In genomic region chr6:48594043-48594738, GRCm38 (mm10) we compare ENCODE assay signal across 8 mouse cellular contexts. TPM values are rescaled to one million over a fixed set of nuclear protein-coding genes. Genes with fewer than 3 reads are reported as not detected.
DNase-seq lines count a peak whose midpoint lies in the region; ATAC-seq and TF ChIP-seq lines count a peak whose summit lies in the region.

No protein-coding gene starts in this region.

- TF ChIP-seq POLR2A in spleen, adult 2 months (IDR thresholded peaks at IDR 0.05; ENCODE audit: low read depth, low read length) = no peak
- TF ChIP-seq POLR2A in myocyte (IDR thresholded peaks at IDR 0.05; ENCODE audit: insufficient read length, low read depth) = no peak

- peak overlapping the region; percentile 82 for H3K9ac ChIP-seq in forebrain, embryonic 16.5 days (replicated peaks; ENCODE audit: low read depth, low read length)
- H3K9ac ChIP-seq in hindbrain, postnatal 0 days (replicated peaks; ENCODE audit: low read length) = peak overlapping the region; percentile 93
- peak overlapping the region; percentile 84 for H3K9ac ChIP-seq in liver, embryonic 11.5 days (ENCODE audit: low read depth, low read length)

- peak overlapping the region; percentile 88 for H3K4me2 ChIP-seq in forebrain, embryonic 16.5 days (ENCODE audit: low read length)
- H3K4me2 ChIP-seq in hindbrain, postnatal 0 days (ENCODE audit: low read depth, low read length) = peak overlapping the region; percentile 85
- H3K4me2 ChIP-seq in liver, embryonic 11.5 days = peak overlapping the region; percentile 81
- H3K4me2 ChIP-seq in myocyte (ENCODE audit: low read depth) = peak overlapping the region; percentile 81

- peaks cover 21% of the 10 kb centered on the region for H3K79me2 ChIP-seq in myocyte (ENCODE audit: control insufficient read depth, insufficient read depth)

- peak overlapping the region; percentile 69 for H3ac ChIP-seq in myocyte (ENCODE audit: control insufficient read depth, insufficient read length)

- peak overlapping the region; percentile 97 for H3K4me3 ChIP-seq in spleen, adult 2 months (ENCODE audit: extremely low read depth, insufficient read depth, insufficient read length)
- H3K4me3 ChIP-seq in forebrain, embryonic 16.5 days (replicated peaks; ENCODE audit: low read length) = peak overlapping the region; percentile 68
- H3K4me3 ChIP-seq in hindbrain, postnatal 0 days (ENCODE audit: low read length) = peak overlapping the region; percentile 69
- peak overlapping the region; percentile 84 for H3K4me3 ChIP-seq in liver, embryonic 11.5 days (ENCODE audit: low read depth, low read length)
- peak overlapping the region; percentile 61 for H3K4me3 ChIP-seq in myocyte

- ATAC-seq in forebrain, embryonic 16.5 days = peak; percentile 69
- ATAC-seq in hindbrain, postnatal 0 days = peak; percentile 86
- ATAC-seq in liver, embryonic 11.5 days (replicated peaks; ENCODE audit: low FRiP score) = peak; percentile 55

- peaks cover 9% of the 10 kb centered on the region for H3K4me1 ChIP-seq in spleen, adult 2 months (ENCODE audit: control insufficient read depth, insufficient read depth, insufficient read length)
- peaks cover 16% of the 10 kb centered on the region for H3K4me1 ChIP-seq in forebrain, embryonic 16.5 days (replicated peaks; ENCODE audit: control insufficient read depth, insufficient read depth, low read length)
- H3K4me1 ChIP-seq in hindbrain, postnatal 0 days (ENCODE audit: insufficient read depth, low read length) = peaks cover 10% of the 10 kb centered on the region; the same call in 1 of the 2 replicates
- peaks cover 11% of the 10 kb centered on the region for H3K4me1 ChIP-seq in liver, embryonic 11.5 days (replicated peaks; ENCODE audit: control insufficient read depth, insufficient read depth, low read length)

- H3K27me3 ChIP-seq in spleen, adult 2 months (ENCODE audit: control insufficient read depth, insufficient read depth, low read length) = peaks cover 1% of the 10 kb centered on the region; the same call in 1 of the 2 replicates
- H3K27me3 ChIP-seq in forebrain, embryonic 16.5 days (replicated peaks; ENCODE audit: control insufficient read depth, insufficient read depth, low read length) = no peaks in the 10 kb centered on the region
- no peaks in the 10 kb centered on the region for H3K27me3 ChIP-seq in hindbrain, postnatal 0 days (ENCODE audit: insufficient read depth, low read length)
- no peaks in the 10 kb centered on the region for H3K27me3 ChIP-seq in liver, embryonic 11.5 days (replicated peaks; ENCODE audit: control insufficient read depth, insufficient read depth, low read length)
- no peaks in the 10 kb centered on the region for H3K27me3 ChIP-seq in myocyte (ENCODE audit: control insufficient read depth, insufficient read depth, insufficient read length)

- DNase-seq in spleen, adult 2 months (ENCODE audit: low read depth in 1 of 2, low spot score in 2 of 2) = peak in 1 of 2 experiments; percentile 11
- no peak for DNase-seq in spleen, postnatal 4 days (ENCODE audit: low spot score in 2 of 2)
- peak; percentile 73 for DNase-seq in adrenal gland, postnatal 14 days
- DNase-seq in hindbrain, postnatal 0 days (ENCODE audit: low spot score) = peak; percentile 85
- DNase-seq in liver, embryonic 11.5 days (ENCODE audit: low spot score) = peak; percentile 60
- no peak for DNase-seq in right cerebral cortex, postnatal 25 days

- WGBS in spleen, adult 2 months = 2% methylated on average over 35 of the region's 41 CpGs
- under 1% methylated on average over 37 of the region's 41 CpGs for WGBS in forebrain, embryonic 16.5 days
- 1% methylated on average over 37 of the region's 41 CpGs for WGBS in hindbrain, postnatal 0 days
- WGBS in liver, embryonic 11.5 days = 2% methylated on average over 41 of the region's 41 CpGs

- H3K9me3 ChIP-seq in forebrain, embryonic 16.5 days (ENCODE audit: control insufficient read depth, low read length) = peaks cover 19% of the 10 kb centered on the region
- H3K9me3 ChIP-seq in hindbrain, postnatal 0 days (ENCODE audit: low read length) = 0 out of 2 replicates have a peak, but pooled peaks cover 3% of the 10 kb centered on the region
- peaks cover 10% of the 10 kb centered on the region for H3K9me3 ChIP-seq in liver, embryonic 11.5 days (ENCODE audit: control insufficient read depth, low read length)

- TF ChIP-seq CTCF in spleen, adult 2 months (IDR thresholded peaks at IDR 0.05; ENCODE audit: extremely low read depth, insufficient read depth, insufficient read length, insufficient replicate concordance) = no peak
- TF ChIP-seq CTCF in hindbrain, postnatal 0 days (IDR thresholded peaks at IDR 0.05; ENCODE audit: low read depth) = no peak

- H3K36me3 ChIP-seq in spleen, adult 2 months (ENCODE audit: control insufficient read depth, insufficient read depth, low read length) = peaks cover 10% of the 10 kb centered on the region
- H3K36me3 ChIP-seq in forebrain, embryonic 16.5 days (ENCODE audit: control insufficient read depth, insufficient read depth) = peaks cover 24% of the 10 kb centered on the region
- H3K36me3 ChIP-seq in hindbrain, postnatal 0 days (ENCODE audit: insufficient read depth, low read length) = peaks cover 29% of the 10 kb centered on the region
- H3K36me3 ChIP-seq in liver, embryonic 11.5 days (ENCODE audit: control insufficient read depth, insufficient read depth, low read length) = peaks cover 26% of the 10 kb centered on the region
- peaks cover 9% of the 10 kb centered on the region for H3K36me3 ChIP-seq in myocyte (ENCODE audit: control insufficient read depth, insufficient read depth)

- H3K27ac ChIP-seq in spleen, adult 2 months (ENCODE audit: insufficient read depth, low read length) = peak overlapping the region; percentile 39; the same call in 1 of the 2 replicates
- peak overlapping the region; percentile 79 for H3K27ac ChIP-seq in forebrain, embryonic 16.5 days (ENCODE audit: low read length)
- H3K27ac ChIP-seq in hindbrain, postnatal 0 days = peak overlapping the region; percentile 98
- H3K27ac ChIP-seq in liver, embryonic 11.5 days (ENCODE audit: low read depth, low read length) = peak overlapping the region; percentile 69

TF ChIP-seq in myocyte, 11 proteins besides CTCF, POLR2A, EP300 and RAD21 (continues in another document):
- TF ChIP-seq MYOD1 (IDR thresholded peaks at IDR 0.05; ENCODE audit: control insufficient read depth in 1 of 3, insufficient read length in 2 of 3, low read depth in 2 of 3) (peak in 2 of 3 experiments; percentile 16 to 58), USF1 (IDR thresholded peaks at IDR 0.05; ENCODE audit: low read depth) (no peak), E2F4 (IDR thresholded peaks at IDR 0.05; ENCODE audit: insufficient read depth) (no peak), SRF (IDR thresholded peaks at IDR 0.05; ENCODE audit: control insufficient read depth, insufficient read length, low read depth) (no peak), TCF12 (IDR thresholded peaks at IDR 0.05; ENCODE audit: insufficient read depth, poor library complexity, severe bottlenecking) (no peak), POLR2AphosphoS2 (IDR thresholded peaks at IDR 0.05; ENCODE audit: insufficient read length, low read depth) (no peak), TCF3 (IDR thresholded peaks at IDR 0.05; ENCODE audit: insufficient read length, low read depth) (no peak), REST (IDR thresholded peaks at IDR 0.05; ENCODE audit: insufficient read depth, insufficient read length) (no peak)

RNA-seq across cellular contexts. Expression of gene Gm44965, which starts 0.5 kb away (rescaled TPM):
- polyA plus RNA-seq in spleen, adult 2 months (2012; rRNA removed) = not detected in 2 replicates
- total RNA-seq in adrenal gland, postnatal 14 days (2021) = not detected in 2 replicates
- polyA plus RNA-seq in forebrain, embryonic 16.5 days (2015; fragmentation: Nextera tagmentation; extraction: Ambion mirVana) = not detected in 2 replicates
- not detected in 2 replicates for total RNA-seq in hindbrain, postnatal 0 days (2014; rRNA removed)
- polyA plus RNA-seq in hindbrain, postnatal 0 days (2015; fragmentation: Nextera tagmentation; extraction: Ambion mirVana) = 0.54 TPM in 1 of 2 replicates, not detected in the other
- polyA plus RNA-seq in liver, embryonic 11.5 days (2014; fragmentation: Nextera tagmentation; extraction: Ambion mirVana) = not detected in 2 replicates
- polyA plus RNA-seq in myocyte (2012; fragmentation: generic; extraction: Trizol) = 1.5 TPM

RNA-seq across cellular contexts. Expression of gene Repin1, which starts 0.5 kb away (rescaled TPM):
- 12.4 and 15.8 TPM in 2 replicates for polyA plus RNA-seq in spleen, adult 2 months (2012; rRNA removed)
- 42.8 TPM in 2 replicates for total RNA-seq in adrenal gland, postnatal 14 days (2021)
- polyA plus RNA-seq in forebrain, embryonic 16.5 days (2015; fragmentation: Nextera tagmentation; extraction: Ambion mirVana) = 32.9 and 34.4 TPM in 2 replicates
- total RNA-seq in hindbrain, postnatal 0 days (2014; rRNA removed) = 83.1 and 86.9 TPM in 2 replicates
- 40.6 and 41.2 TPM in 2 replicates for polyA plus RNA-seq in hindbrain, postnatal 0 days (2015; fragmentation: Nextera tagmentation; extraction: Ambion mirVana)
- 20.0 and 20.1 TPM in 2 replicates for polyA plus RNA-seq in liver, embryonic 11.5 days (2014; fragmentation: Nextera tagmentation; extraction: Ambion mirVana)
- polyA plus RNA-seq in myocyte (2012; fragmentation: generic; extraction: Trizol) = 15.3 TPM

RNA-seq across cellular contexts. Expression of gene Gm45021, which starts 4.8 kb away (rescaled TPM):
- not detected in 2 replicates for polyA plus RNA-seq in spleen, adult 2 months (2012; rRNA removed)
- not detected in 2 replicates for total RNA-seq in adrenal gland, postnatal 14 days (2021)
- polyA plus RNA-seq in forebrain, embryonic 16.5 days (2015; fragmentation: Nextera tagmentation; extraction: Ambion mirVana) = not detected in 2 replicates
- total RNA-seq in hindbrain, postnatal 0 days (2014; rRNA removed) = not detected in 2 replicates
- polyA plus RNA-seq in hindbrain, postnatal 0 days (2015; fragmentation: Nextera tagmentation; extraction: Ambion mirVana) = not detected in 2 replicates
- not detected in 2 replicates for polyA plus RNA-seq in liver, embryonic 11.5 days (2014; fragmentation: Nextera tagmentation; extraction: Ambion mirVana)
- polyA plus RNA-seq in myocyte (2012; fragmentation: generic; extraction: Trizol) = not detected

RNA-seq across cellular contexts. Expression of gene Zfp775, which starts 7.7 kb away (rescaled TPM):
- polyA plus RNA-seq in spleen, adult 2 months (2012; rRNA removed) = 3.6 and 5.3 TPM in 2 replicates
- total RNA-seq in adrenal gland, postnatal 14 days (2021) = 7.7 and 8.9 TPM in 2 replicates
- 15.8 and 17.2 TPM in 2 replicates for polyA plus RNA-seq in forebrain, embryonic 16.5 days (2015; fragmentation: Nextera tagmentation; extraction: Ambion mirVana)
- 11.6 and 13.5 TPM in 2 replicates for total RNA-seq in hindbrain, postnatal 0 days (2014; rRNA removed)
- polyA plus RNA-seq in hindbrain, postnatal 0 days (2015; fragmentation: Nextera tagmentation; extraction: Ambion mirVana) = 7.2 and 8.8 TPM in 2 replicates
- 2.7 and 3.3 TPM in 2 replicates for polyA plus RNA-seq in liver, embryonic 11.5 days (2014; fragmentation: Nextera tagmentation; extraction: Ambion mirVana)
- polyA plus RNA-seq in myocyte (2012; fragmentation: generic; extraction: Trizol) = 4.1 TPM

RNA-seq across cellular contexts. Expression of gene Rarres2, which starts 21.6 kb away (rescaled TPM):
- polyA plus RNA-seq in spleen, adult 2 months (2012; rRNA removed) = 44.3 and 45.5 TPM in 2 replicates
- 74.2 and 241 TPM in 2 replicates for total RNA-seq in adrenal gland, postnatal 14 days (2021)
- 3.6 and 4.5 TPM in 2 replicates for polyA plus RNA-seq in forebrain, embryonic 16.5 days (2015; fragmentation: Nextera tagmentation; extraction: Ambion mirVana)
- 2.7 and 4.3 TPM in 2 replicates for total RNA-seq in hindbrain, postnatal 0 days (2014; rRNA removed)
- 10.0 and 10.4 TPM in 2 replicates for polyA plus RNA-seq in hindbrain, postnatal 0 days (2015; fragmentation: Nextera tagmentation; extraction: Ambion mirVana)
- 9.0 and 9.7 TPM in 2 replicates for polyA plus RNA-seq in liver, embryonic 11.5 days (2014; fragmentation: Nextera tagmentation; extraction: Ambion mirVana)
- 0.17 TPM for polyA plus RNA-seq in myocyte (2012; fragmentation: generic; extraction: Trizol)

Comparison
In these comparisons a context has a peak if more than half of its experiments do, and no peak if none do; other contexts are left out.
1. DNase-seq: peak in adrenal gland, postnatal 14 days (single experiment), hindbrain, postnatal 0 days (single experiment) and liver, embryonic 11.5 days (single experiment); none in spleen, postnatal 4 days (0 of 2) and right cerebral cortex, postnatal 25 days (single experiment).
2. H3K27ac ChIP-seq: peak in every context shown above with its lines; median percentile 98 in hindbrain, postnatal 0 days; 79 in forebrain, embryonic 16.5 days; 69 in liver, embryonic 11.5 days; 39 in spleen, adult 2 months.
3. Peak in every context shown above with its lines, with median percentiles within 50 percentile points of each other: H3K4me3 ChIP-seq, ATAC-seq, H3K4me2 ChIP-seq and H3K9ac ChIP-seq.